Mouse (Mus musculus): Measurements from ENCODE around the gene Gm12184. TPM values are rescaled to one million over a fixed set of nuclear protein-coding genes. Genes with fewer than 3 reads are reported as not detected.
A peak's percentile ranks its signal among the peaks of the same experiment; 100 is the strongest.
"Not testable (repeated sequence)": the region's sequence is repeated elsewhere in the genome, so short reads cannot be mapped to it uniquely, and the experiment has no call there.

The Gm12184 gene
- total RNA-seq, 2 experiments from 2014 or later, result 2.5 to 4.9 TPM

GRCm38 (mm10) chr11:48846881-48847280, 20.4 kb upstream of the Gm12184 start:
- no peak for DNase-seq

- not testable (repeated sequence) for DNase-seq
These were observed 19.9 kb upstream of the Gm12184 start for GRCm38 (mm10) chr11:48846362-48846761.

GRCm38 (mm10) chr11:48845244-48845815, 18.9 kb upstream of the Gm12184 start:
- DNase-seq, result no peak

- no peak for DNase-seq
These were observed 17.9 kb upstream of the Gm12184 start for GRCm38 (mm10) chr11:48844309-48844708.

GRCm38 (mm10) chr11:48843202-48843601, 16.7 kb upstream of the Gm12184 start:
- no peak for DNase-seq

GRCm38 (mm10) chr11:48842378-48842792, 15.9 kb upstream of the Gm12184 start:
- no peak for DNase-seq

GRCm38 (mm10) chr11:48841213-48841612, 14.8 kb upstream of the Gm12184 start:
- no peak for DNase-seq

- no peak for DNase-seq
These were observed 14.3 kb upstream of the Gm12184 start for GRCm38 (mm10) chr11:48840805-48841204.

GRCm38 (mm10) chr11:48838879-48839680, 12.6 kb upstream of the Gm12184 start:
- DNase-seq, result no peak

- DNase-seq, result no peak
These were observed 11.8 kb upstream of the Gm12184 start for GRCm38 (mm10) chr11:48838181-48838797.

- peak; percentile 78 for DNase-seq
These were observed 11.1 kb upstream of the Gm12184 start for GRCm38 (mm10) chr11:48837310-48838180.

GRCm38 (mm10) chr11:48836990-48837309, 10.5 kb upstream of the Gm12184 start:
- DNase-seq, result no peak

- no peak for DNase-seq
These were observed 9.5 kb upstream of the Gm12184 start for GRCm38 (mm10) chr11:48835923-48836322.

- peak; percentile 95 for DNase-seq
These were observed 7.5 kb upstream of the Gm12184 start for GRCm38 (mm10) chr11:48833731-48834639.

GRCm38 (mm10) chr11:48833078-48833730, 6.7 kb upstream of the Gm12184 start:
- no peak for DNase-seq

GRCm38 (mm10) chr11:48831273-48831672, 4.8 kb upstream of the Gm12184 start:
- no peak for DNase-seq

- DNase-seq, result no peak
These were observed 3.8 kb upstream of the Gm12184 start for GRCm38 (mm10) chr11:48830279-48830678.

- no peak for DNase-seq
These were observed 1.5 kb upstream of the Gm12184 start for GRCm38 (mm10) chr11:48827926-48828325.

- DNase-seq, result no peak
These were observed 269 bp upstream of the Gm12184 start for GRCm38 (mm10) chr11:48826752-48827096.

- DNase-seq, result no peak
These were observed 2.1 kb downstream of the Gm12184 start for GRCm38 (mm10) chr11:48824311-48824830.

- DNase-seq, result peak; percentile 68
These were observed 2.9 kb downstream of the Gm12184 start for GRCm38 (mm10) chr11:48823536-48823972.
